Mouse (Mus musculus): ENCODE data around the gene Gas7.

Gas7 gene

DNA sequence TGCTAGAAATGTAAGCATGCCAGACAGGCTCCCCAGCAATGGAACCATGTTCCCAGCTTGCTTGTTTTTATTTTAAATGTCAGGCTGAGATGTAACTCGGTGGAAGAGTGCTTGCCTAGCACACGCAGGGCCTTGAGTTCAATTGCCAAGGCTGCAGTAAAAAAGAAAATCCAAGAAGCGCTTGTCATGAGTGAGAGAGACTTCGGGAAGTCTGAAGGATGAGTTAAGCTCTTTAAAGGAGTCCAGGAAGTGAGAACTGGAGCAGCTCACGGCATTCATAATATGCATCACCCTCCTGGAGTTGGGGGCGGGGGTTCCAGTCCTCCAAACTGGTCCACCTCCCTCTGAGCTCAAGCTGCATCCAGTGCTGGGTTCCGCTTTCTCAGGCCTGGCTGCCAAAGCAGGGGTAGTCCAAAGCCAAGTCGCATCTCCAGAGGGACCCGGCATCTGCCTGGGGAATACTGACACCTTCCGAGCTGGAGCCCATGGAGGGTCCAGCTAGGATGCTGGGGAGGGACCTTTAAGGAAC, 34.5 kb downstream of the Gas7 start:
- DNase-seq, result no peak

DNA sequence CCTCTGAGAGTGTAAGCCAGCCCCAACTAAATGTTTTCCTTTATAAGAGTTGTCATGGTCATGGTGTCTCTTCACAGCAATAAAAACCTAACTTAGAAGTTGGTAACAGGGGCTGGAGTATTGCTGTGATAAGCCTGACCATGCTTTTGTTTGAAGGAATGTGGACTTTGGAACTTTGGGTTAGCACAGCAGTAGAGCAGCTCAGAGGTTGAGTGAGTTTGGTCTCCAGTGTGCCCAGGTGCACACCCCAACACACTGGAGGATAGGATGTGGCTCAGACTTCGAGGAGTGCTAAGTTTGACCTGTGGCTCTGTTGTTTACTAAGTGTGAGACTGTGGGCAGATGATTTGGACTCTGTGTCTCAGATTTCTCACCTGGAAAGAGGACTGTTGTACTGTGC, 41.6 kb downstream of the Gas7 start:
- no peak for DNase-seq

DNA sequence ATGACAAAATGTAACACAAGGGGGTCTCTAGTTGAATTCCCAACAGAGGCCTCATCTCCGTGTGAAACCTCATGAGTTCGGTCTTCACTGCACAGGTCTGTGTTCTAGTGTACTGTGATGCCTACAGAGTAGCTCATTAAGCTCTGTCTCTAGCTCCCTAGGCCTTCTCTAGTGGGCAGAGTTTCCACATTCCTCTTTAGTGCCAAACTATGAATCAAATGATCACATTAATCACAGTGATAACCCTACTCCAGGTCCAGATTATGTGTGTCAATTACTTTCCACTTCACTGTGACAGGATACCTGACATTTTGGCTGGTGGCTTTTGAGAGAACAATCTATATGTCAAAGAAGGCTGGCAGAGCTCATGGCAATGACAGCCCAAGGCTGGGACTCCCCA, 44.9 kb downstream of the Gas7 start:
- DNase-seq, result no peak

DNA sequence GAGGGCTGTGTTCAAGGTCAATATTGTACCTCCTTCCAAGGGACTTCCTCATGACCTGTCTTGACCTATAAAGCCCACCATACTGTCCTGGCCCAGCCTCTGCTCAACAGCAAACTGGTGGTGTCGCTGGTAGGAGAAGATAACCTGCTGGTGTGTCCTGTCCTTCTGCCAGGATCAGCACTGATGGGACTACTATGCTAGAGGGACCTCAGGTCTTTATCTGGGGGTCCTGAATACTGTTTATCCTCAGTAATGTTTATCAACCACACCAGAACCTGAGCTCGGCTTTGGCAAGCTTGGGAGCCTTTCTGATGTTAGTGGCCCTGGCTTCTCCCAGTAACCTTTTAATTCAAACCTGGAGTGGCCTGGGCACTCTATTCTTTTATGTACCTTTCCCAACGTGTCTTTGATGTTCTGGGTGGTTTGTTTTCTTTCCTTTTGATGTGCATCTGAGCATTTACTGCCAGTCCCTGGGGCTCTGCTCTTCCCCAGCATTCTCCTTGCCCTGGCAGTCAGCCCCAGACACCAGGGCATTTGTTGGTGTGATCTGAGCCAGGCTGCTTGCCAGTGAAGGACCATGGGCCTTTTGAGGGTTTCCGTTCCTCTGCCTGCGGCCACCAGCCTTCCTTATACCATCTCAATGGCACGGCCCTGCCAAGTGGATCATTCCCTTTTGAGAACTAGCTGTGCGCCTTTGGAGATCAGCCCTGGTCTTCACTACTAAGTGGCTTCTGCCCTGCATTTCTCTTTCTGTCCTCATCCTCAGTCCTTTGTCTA, 46.4 kb downstream of the Gas7 start:
- no peak for DNase-seq

DNA sequence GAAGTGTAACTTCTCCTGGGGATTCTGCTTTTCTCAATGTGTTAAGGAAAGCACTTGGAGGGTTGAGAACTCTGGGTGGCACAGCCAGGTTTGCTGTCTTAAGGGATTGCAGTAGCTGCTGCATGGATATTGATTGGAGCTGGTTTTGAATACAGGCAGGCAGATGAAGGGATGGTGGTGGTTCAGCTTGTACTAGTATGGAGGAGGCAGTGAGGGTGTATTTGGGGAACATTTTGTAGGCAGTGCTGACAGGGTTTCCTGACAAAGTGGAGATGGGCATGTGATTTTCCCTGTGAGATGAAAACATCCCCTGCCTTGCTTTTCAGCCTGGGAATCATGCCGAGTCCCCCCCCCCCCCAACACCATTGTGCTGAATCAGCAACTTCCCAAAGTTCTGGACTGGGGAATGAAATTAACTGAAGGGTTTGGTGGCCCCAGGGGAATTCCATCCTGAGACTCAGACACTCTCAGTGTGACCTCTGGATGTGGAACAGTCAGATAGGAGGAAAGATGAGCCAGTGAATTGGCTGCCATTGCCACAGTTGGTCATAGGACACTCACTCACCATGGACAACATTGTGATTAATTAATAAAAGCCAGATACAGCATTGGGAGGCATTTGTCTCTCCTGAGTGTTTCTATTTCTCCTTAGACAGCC, 54.1 kb downstream of the Gas7 start:
- DNase-seq, result no peak

DNA sequence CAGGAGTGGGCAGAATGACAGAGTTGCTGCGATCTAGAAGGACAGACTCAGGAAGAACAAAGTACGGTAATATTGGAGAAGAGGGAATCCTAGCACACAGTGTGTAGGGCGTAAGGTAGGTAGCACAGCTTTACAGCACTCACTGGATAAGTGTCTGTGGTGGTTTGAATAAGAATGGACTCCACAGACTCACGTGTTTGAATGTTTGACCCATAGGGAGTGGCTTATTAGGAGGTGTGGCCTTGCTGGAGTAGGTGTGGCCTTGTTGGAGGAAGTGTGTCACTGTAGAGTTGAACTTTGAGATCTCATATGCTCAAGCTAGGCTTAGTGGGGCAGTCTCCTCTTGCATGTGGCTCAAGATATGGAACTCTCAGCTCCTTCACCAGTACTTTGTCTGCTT, 55.6 kb downstream of the Gas7 start:
- no peak for DNase-seq

DNA sequence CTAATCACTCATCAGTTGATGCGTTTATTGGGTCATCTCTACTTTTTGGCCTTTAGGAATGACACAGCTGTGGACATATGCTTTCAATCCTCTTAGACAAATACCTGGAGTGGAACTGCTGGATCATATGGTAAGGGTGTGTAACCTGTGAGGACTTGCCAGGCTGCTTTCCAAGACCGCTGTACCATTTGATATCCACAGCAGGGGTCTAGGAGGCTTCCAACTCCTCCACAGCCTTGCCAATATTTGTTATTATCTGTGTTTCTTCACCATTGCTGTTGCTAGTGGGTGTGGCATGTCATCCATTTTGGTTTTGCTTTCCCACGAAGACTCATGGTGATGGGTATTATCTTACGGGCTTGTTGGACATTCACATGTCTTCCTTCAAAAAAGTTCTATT, 57.8 kb downstream of the Gas7 start:
- DNase-seq, result no peak

DNA sequence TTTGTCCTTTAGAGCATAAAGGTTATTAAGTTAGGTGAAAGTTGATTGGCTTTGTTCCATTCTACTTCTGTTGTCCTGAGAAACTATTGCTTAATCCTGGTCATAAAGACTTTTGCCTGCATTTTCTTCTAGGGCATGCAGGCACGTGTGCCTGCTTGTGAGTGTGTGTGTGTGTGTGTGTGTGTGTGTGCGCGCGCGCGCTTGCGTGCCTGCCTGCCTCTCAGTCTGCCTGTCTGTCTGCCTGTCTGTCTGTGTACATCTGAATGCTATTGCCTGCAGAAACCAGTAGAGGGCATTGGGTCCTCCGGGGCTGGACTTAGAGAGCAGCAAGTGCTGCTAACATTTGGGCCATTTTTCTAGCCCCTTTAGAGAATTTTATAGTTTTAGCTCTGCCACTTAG, 59.2 kb downstream of the Gas7 start:
- DNase-seq, result no peak

DNA sequence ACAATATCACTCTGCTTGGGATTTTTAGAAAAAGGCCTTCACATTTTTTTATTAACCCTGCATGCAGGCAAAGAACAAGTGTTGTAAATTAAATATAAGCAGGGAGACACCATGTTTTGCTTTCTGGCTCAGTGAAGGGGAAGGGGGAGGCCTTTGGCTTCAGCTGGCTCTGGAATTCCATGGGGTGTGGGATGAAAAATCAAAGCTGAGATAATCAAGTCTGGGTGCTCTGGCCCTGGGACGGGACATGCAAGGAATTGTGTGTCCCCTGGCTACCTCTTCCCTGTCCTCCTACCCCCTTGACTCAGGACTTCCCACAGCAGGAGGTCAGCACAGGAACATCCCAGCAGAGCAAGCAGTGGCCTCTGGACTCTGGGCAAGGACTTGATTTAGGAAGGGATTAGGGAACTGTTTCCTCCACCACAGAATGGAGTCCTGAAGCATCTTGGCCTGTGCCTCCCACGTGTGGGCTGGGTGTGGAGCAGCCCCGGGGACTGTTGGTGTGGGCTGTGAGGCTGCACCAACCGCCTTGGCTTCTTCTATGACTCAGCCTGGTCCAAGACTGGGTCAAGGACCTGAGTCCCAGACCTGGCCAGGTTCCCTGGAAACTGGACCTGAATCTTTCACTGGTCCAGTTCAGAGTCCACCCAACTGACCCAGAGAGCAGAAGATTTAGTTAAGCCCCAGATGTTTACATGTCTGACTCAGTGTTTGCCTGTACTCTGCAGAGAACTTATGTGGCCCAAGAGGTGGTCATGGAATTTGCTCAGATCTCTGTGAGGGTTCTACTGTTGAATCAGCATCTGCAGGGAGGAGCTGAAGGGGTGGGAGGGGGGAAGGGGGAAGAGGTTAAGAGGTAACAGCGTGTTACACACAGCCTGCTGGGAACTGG, 60.0 kb downstream of the Gas7 start:
- peak; percentile 90 for DNase-seq

DNA sequence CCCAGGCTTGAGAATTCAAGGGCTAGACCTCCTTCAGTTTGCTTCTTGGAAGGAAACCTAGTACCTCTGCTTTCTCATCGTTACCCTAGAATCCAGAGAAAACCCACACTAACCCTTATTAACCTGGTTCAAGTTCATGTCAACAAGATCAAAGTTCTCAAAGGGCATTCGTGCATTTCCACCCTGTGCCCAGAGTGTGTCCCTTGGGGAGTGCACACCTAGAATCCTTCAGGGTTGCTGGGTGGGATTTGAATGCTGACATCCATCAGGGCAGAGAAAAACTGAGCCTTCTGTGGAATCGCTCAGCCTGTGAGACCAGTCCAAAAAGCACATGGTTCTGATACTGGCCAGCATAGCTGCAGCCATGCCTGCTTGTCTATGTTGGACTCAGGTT, 60.7 kb downstream of the Gas7 start:
- DNase-seq, result peak; percentile 23

DNA sequence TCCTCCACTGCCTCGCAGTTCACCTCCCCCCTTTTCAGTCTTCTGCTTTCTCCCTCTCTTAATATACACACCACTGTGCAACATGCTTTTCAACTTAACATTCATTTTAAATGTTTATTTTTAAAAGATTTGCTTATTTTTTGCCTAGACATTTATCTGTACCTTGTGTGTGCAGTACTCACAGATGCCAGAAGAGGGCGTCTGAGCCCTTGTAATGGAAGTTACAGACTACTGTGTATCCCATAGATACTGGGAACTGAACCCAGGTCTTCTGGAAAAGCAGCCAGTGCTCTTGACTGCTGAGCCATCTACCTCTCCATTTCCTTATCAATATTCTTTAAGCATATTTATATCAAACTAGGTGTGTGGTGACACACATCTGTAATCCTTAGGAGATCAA, 62.5 kb downstream of the Gas7 start:
- no peak for DNase-seq

DNA sequence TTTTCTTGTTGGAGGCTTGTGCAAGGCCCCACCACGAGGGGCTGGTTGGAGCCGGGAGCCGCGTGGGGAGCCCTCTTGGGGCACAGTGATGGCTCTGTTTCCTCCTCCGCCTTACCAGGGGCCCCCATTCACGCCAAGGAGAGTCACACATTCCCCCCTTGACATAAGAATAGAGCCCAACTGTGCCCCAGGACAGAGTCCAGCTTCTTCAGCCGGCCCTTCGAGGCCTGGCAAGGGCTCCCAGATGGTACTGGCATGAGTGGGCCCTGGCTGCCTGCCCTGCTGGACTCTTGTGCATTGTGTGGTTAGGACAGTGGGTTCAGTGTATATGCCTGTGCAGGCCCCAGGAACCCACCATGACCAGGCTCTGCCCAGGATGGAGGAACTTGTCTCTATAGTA, 63.7 kb downstream of the Gas7 start:
- peak; percentile 14 for DNase-seq

DNA sequence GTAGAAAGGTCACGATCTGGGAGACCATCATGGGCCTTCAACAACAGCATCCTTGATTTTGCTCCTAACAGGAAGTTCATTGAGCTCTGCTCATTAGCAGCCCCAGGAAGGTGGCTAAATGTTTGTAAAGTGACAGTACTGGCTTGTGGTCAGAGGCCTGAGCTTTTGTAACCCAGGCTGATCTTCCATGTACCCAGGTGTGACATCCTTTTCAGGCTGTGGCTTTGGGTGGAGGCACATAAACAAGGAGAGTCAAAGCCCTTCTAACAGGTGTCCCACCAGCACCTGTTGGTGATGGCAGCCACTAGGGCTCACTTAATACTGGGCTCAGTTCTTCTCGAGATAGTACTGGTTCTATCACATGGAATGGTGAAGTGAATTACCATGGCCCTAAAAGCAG, 67.4 kb downstream of the Gas7 start:
- no peak for DNase-seq

DNA sequence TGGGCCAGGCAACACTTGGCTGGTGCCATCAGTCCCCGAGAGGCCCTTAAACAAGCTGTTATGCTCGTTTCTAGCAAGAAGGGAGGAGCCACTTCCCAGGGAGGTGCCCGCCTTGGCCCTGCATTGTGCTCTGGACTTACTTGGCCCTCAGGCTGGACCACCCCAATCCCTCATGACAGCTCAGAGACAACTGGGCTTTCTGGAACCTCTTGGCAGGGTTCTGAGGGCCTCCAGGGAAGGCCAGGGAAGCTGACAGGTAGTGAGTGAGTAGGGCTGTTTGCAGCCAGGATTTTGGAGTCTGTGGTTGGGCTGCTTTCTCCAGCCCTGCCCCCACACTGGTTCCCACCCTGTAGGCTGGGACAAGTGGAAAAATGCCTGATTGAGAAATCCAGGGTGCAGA, 68.6 kb downstream of the Gas7 start:
- peak; percentile 32 for DNase-seq

DNA sequence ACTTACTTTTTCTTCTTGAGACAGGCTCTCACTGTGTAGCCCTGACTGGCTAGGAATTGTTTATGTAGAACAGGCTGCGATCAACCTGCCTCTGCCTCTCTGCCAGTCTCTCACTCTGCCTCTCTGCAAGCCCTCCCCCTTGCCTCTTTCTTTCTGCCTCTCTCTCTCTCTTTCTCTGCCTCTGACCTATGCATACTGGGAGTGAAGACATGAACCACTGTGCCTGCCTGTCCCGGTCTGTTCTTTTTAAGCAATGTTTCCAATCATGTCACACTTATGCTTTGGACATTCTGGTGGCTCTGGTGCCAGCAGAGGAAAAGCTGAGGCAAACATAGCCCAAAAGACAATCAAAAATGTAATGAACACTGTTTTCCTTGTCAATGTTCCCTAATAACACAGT, 69.5 kb downstream of the Gas7 start:
- no peak for DNase-seq

DNA sequence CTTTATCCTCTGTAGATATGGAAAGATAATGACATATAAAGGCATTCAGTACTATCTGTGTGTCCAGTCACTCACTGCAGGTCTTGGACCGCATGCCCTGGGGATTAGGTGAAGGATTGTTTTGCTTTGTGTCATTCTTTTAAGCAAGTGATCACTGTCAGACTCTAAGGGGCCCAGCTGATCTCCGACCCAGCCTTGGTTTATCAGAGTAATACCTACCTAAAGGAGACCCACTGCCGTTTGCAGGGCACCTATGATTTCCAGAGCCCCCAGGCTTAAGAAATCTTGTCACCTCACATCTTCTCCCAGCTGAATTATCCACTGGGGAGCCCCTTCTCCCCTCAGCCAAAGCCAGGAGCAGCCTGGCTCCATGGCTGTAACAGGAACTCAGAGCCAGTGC, 70.6 kb downstream of the Gas7 start:
- DNase-seq, result no peak

DNA sequence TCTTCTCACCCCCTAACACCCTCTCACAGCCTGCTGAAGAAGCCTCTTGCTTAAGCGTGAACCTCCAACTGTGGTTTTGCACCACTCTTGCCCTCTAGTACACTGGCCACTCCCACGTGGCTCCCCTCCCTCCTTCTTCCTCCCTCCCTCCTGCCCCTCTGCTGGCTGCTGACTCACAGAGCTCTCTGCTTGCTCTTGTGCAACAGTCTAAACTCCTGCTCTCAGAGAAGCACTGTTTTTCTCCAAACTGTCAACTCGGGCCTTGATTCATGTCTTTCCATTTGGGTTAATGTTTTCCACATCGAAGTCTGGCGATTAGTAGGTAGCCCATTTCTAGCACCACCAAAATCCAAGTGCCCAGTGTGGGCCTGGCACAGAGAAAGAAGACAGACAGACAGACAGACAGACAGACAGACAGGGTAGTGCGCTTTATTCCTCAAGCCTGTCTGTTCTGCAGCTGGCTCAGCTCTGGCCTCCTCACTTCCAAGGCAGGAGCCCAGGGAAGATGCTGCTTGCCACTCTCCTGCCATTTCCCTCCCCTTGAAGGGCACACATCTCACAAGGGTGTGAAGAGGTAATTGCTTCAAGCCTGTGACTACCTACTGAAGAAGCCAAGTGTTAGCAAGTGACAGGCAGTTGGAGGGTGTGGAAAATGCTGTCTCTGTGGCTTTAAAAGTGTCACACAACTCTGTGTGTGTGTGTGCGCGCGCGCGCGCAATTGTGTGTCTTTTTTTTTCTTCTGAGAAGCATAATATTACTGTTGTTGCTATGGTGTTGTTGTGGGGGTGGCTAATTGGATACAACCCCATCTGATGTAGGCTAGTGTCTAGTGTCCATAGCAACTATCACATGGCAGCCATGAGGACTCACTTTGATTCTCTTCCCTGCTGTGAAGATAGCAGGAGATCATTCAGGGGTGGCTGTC, 71.6 kb downstream of the Gas7 start:
- DNase-seq, result peak; percentile 77

DNA sequence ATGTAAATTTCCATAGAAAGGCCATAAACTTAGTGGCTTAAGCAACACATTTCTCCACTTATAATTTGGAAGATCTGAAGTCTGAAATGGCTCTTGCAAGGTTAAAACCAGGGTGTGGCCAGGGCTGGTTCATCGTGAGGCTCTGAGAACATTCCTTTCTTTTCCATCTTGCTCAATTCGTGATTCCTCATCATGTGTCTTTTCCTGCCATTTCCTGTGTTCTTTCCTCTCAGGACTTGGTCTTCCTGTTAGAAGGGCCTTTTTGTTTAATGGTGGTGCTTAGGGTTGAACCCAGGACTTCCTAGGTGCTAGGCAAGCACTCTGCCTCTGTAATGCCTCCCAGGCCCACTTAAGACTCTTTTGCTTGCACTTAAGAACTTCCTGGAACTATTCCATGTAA, 76.0 kb downstream of the Gas7 start:
- DNase-seq, result no peak

DNA sequence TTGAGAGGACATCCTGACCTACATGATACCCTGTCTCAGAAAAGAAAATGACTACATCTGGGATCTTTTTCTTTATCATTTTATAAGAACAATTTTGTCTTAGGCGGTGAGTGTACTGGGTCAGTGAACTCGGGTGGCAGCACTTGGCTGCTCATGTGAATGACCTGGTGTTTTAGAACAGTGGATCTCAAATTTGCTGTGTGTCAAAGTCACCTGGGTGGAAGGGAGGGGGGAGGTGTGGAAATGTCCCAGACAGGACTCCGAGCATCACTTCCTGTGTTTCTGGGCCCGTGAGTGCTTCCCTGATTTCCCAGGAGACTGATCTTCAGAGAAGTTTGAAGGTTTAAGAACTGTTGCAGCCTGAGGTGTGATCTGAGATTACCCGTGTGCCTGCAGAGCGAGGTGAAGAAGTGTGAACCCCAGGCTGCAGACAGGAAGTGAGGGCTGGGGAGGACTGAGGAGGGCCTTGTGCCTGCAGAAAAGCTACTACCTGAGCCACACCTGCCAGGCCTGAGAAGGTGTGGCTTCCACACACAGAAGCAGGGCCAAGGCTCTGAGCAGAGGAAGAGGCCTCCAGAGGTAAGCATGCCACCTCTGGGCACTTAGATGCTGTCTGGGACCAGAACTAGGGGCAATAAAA, 76.8 kb downstream of the Gas7 start:
- no peak for DNase-seq

DNA sequence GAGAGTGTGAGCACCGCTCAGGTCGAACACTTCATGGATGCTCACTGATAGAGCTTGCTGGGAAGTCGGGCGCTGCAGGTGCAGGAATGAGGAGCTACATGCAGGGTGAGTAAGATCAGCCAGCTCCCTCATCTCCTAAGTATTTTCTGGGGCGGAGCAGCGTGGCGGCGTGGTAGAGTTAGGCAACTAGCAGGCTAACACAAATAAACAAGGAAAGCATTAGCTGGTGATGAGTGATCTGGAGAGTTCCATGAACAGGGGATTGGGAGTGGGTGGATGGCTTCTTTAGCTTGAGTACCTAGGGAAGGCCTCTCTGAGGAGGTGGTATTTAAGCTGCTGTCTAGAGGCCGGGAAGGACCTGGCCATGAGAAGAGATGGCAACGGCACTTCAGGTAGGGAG, 77.5 kb downstream of the Gas7 start:
- DNase-seq, result no peak

DNA sequence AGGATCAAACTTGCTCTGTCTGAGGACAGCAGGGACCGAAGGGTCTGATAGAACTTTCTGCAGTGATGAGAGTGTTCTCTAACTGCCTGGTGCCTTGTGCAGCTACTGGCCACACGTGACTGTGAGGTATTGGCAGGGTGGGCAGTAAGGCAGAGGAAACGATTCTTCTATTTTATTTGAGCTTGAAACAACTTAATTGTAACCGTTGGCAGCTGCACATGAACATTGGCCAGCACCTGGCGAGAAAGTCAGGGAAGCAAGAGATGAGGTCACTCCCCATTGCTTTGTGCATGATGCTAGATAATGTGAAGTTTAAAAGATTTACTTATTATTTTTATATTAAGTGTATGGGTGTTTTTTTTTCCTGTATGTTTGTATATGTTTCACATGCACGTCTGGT, 77.9 kb downstream of the Gas7 start:
- no peak for DNase-seq

DNA sequence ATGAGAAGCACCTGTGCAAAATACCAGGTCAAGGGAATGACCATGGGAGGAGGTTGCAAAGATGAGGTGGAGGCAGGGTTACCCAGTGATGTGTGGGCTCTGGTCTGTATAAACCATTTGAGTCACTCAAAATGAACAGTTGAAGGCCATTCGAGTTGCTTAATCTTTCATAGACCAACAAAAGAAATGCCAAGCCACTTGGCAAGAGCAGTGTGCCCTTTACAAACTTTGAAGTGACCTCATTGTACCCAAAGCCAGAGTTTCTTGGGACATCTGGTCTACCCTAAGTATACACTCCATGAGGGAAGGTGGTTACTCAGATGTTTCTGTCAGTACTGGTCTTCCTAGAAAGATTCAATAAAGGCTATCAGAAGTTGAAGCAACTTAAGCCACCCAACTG, 80.5 kb downstream of the Gas7 start:
- no peak for DNase-seq
